Mouse (Mus musculus) midbrain, embryonic 12.5 days (tissue): ENCODE measurements at regions not wholly inside any gene's neighbourhood (a gene's known extent, or its start where the extent isn't known, plus 50 kb on each side); places are given as distances from the start of the nearest gene placed in this dataset.

Experiments
- ATAC-seq: fragments of 200-750 bp; cut with Nextera tagmentation; 2 replicates; pipeline ENCODE4 v1.8.0; 2017; ENCODE audit warnings: low read depth, moderate TSS enrichment, moderate library complexity; ENCODE audit not compliant: low FRiP score
- H3K27ac ChIP-seq: fragments of 300-500 bp; sonication (generic); replicated peaks from 2 replicates; pipeline ENCODE4 v1.5.1; 2016; ENCODE audit warnings: mild to moderate bottlenecking
- H3K27me3 ChIP-seq: fragments of 300-500 bp; sonication (generic); 2 replicates; pipeline ENCODE4 v1.6.1; 2016; ENCODE audit warnings: mild to moderate bottlenecking
- H3K36me3 ChIP-seq: fragments of 300-500 bp; sonication (generic); 2 replicates; pipeline ENCODE4 v1.6.1; 2016
- H3K4me1 ChIP-seq: fragments of 300-500 bp; sonication (generic); 2 replicates; pipeline ENCODE4 v1.6.1; 2016
- H3K4me2 ChIP-seq: fragments of 300-500 bp; sonication (generic); replicated peaks from 2 replicates; pipeline ENCODE4 v1.6.1; 2016; ENCODE audit warnings: mild to moderate bottlenecking, moderate library complexity
- H3K4me3 ChIP-seq: fragments of 300-500 bp; sonication (generic); 2 replicates; pipeline ENCODE4 v1.5.1; 2016; ENCODE audit warnings: mild to moderate bottlenecking
- H3K9ac ChIP-seq: fragments of 300-500 bp; sonication (generic); replicated peaks from 2 replicates; pipeline ENCODE4 v1.6.1; 2016; ENCODE audit warnings: mild to moderate bottlenecking, moderate library complexity
- H3K9me3 ChIP-seq: fragments of 300-500 bp; sonication (generic); 2 replicates; pipeline ENCODE4 v1.6.1; 2016; ENCODE audit warnings: mild to moderate bottlenecking
- WGBS: fragments of 180-500 bp; shearing (Covaris S2); methylation state at CpG from one replicate; pipeline ENCODE4 v1.1.7; 2016; 5-methylcytosine and 5-hydroxymethylcytosine counted together

DNA sequence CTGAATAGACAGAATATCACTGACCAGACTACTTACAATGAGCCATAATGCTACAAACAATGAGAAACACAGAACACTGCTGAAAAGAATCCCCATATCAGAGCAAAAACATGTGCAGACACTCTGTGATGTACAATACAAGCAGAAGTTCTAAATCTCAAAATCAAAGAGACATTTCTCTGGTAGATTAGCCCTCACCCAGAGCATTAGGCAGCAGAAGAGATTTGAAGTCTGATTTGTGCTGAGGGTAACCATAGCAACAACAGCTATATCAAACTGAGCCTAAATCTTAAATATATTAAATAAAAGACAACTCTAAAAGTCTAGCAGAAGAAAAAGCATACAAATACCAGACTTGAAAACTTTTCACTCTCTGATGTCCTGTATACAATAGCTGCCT is 691.5 kb downstream of the 1190002N15Rik start:
- no peaks in the 10 kb centered on the region for H3K27me3 ChIP-seq
- H3K9ac ChIP-seq: no peak overlapping the region
- H3K36me3 ChIP-seq: no peaks in the 10 kb centered on the region
- H3K4me1 ChIP-seq: no peaks in the 10 kb centered on the region
- no peaks in the 10 kb centered on the region for H3K9me3 ChIP-seq
- ATAC-seq: no peak
- no peak overlapping the region for H3K27ac ChIP-seq
- no peak overlapping the region for H3K4me2 ChIP-seq
- H3K4me3 ChIP-seq: no peak overlapping the region

- Histone ChIP-seq H3K4me3 (no peak overlapping the region), H3K27ac (no peak overlapping the region), H3K9me3 (no peaks in the 10 kb centered on the region), H3K36me3 (no peaks in the 10 kb centered on the region), H3K27me3 (no peaks in the 10 kb centered on the region), H3K4me1 (no peaks in the 10 kb centered on the region), H3K4me2 (no peak overlapping the region), H3K9ac (no peak overlapping the region)
- WGBS: 90% methylated on average over 5 of the region's 5 CpGs
- no peak for ATAC-seq
Observed at GRCm38 (mm10) chr9:93843869-93844268, 694.0 kb downstream of the 1190002N15Rik start.
